Mouse (Mus musculus) limb, embryonic 15.5 days (tissue): ENCODE measurements at regions not wholly inside any gene's neighbourhood (a gene's known extent, or its start where the extent isn't known, plus 50 kb on each side); places are given as distances from the start of the nearest gene placed in this dataset.
A peak's percentile ranks its signal among the peaks of the same experiment; 100 is the strongest.

Experiments used
- ATAC-seq: fragments of 200-750 bp; cut with Nextera tagmentation; 2 replicates; pipeline ENCODE4 v1.8.0; 2017; ENCODE audit warnings: low read depth, moderate TSS enrichment; ENCODE audit not compliant: insufficient number of reproducible peaks, low FRiP score, low TSS enrichment
- H3K27ac ChIP-seq: fragments of 300-500 bp; sonication (generic); 2 replicates; pipeline ENCODE4 v1.5.1; 2015; ENCODE audit warnings: moderate library complexity, mild to moderate bottlenecking, inconsistent platforms
- H3K27me3 ChIP-seq: fragments of 300-500 bp; sonication (generic); 2 replicates; pipeline ENCODE4 v1.6.1; 2015; ENCODE audit warnings: inconsistent platforms
- H3K36me3 ChIP-seq: fragments of 300-500 bp; sonication (generic); 2 replicates; pipeline ENCODE4 v1.6.1; 2015; ENCODE audit warnings: inconsistent platforms
- H3K4me1 ChIP-seq: fragments of 300-500 bp; sonication (generic); 2 replicates; pipeline ENCODE4 v1.6.1; 2015; ENCODE audit warnings: inconsistent platforms
- H3K4me2 ChIP-seq: fragments of 300-500 bp; sonication (generic); 2 replicates; pipeline ENCODE4 v1.6.1; 2015; ENCODE audit warnings: mild to moderate bottlenecking, inconsistent platforms
- H3K4me3 ChIP-seq: fragments of 300-500 bp; sonication (generic); 2 replicates; pipeline ENCODE4 v1.5.1; 2015; ENCODE audit warnings: mild to moderate bottlenecking, inconsistent platforms
- H3K9ac ChIP-seq: fragments of 300-500 bp; sonication (generic); 2 replicates; pipeline ENCODE4 v1.6.1; 2015; ENCODE audit warnings: inconsistent platforms
- H3K9me3 ChIP-seq: fragments of 300-500 bp; sonication (generic); 2 replicates; pipeline ENCODE4 v1.6.1; 2016; ENCODE audit warnings: inconsistent platforms
- WGBS: fragments of 180-500 bp; shearing (Covaris S2); methylation state at CpG from one replicate; pipeline ENCODE4 v1.1.7; 2015; 5-methylcytosine and 5-hydroxymethylcytosine counted together

DNA sequence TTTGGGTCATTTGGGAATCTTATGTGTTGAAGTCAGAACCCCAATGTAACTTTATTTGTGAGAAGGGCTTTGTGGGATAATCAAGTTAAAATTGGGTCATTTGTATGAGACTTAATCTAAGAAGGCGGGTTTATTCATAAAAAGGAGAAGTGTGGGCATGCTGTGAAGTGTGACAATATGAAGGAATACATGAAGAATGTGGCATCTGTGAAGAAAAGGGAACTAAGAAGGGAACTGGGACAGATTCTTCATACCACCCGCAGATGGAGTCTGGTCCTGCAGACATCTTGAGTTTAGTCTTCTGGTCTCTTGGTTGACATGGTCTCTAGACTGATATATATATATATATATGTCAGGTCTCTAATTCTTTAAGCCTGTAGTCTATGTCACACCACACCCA lies 385.3 kb upstream of the Fam92a start:
- H3K27ac ChIP-seq = no peak overlapping the region
- no peak overlapping the region for H3K4me3 ChIP-seq
- 84% methylated on average over 2 of the region's 2 CpGs for WGBS
- H3K4me1 ChIP-seq = no peaks in the 10 kb centered on the region
- H3K36me3 ChIP-seq = no peaks in the 10 kb centered on the region
- ATAC-seq = no peak
- H3K9ac ChIP-seq = no peak overlapping the region
- no peaks in the 10 kb centered on the region for H3K9me3 ChIP-seq
- H3K27me3 ChIP-seq = no peaks in the 10 kb centered on the region
- H3K4me2 ChIP-seq = no peak overlapping the region

DNA sequence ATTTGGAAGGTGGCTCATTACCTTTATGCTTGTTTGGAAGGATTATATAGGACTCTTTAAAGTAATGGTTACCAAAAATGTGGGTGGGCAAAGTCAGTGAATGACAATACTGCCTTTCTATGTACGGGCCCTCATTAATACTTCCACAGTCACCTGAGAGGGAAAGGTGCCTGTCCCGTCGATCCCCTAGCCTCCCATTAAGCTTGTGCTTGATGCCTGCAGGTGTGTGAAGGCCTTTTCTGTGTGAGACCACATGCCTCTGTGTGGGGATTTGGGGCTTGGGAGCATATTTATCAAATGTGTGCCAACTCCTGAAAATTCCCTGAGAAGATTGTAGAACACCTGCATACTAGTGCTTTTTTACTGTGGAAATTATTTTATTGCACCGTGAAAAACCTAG lies 377.4 kb upstream of the Fam92a start:
- 42% methylated on average over 4 of the region's 4 CpGs for WGBS
- H3K9me3 ChIP-seq = no peaks in the 10 kb centered on the region
- H3K27me3 ChIP-seq = no peaks in the 10 kb centered on the region
- no peak overlapping the region for H3K4me2 ChIP-seq
- no peak overlapping the region for H3K9ac ChIP-seq
- ATAC-seq = no peak
- H3K4me3 ChIP-seq = no peak overlapping the region
- no peaks in the 10 kb centered on the region for H3K36me3 ChIP-seq
- no peak overlapping the region for H3K27ac ChIP-seq
- H3K4me1 ChIP-seq = no peaks in the 10 kb centered on the region

DNA sequence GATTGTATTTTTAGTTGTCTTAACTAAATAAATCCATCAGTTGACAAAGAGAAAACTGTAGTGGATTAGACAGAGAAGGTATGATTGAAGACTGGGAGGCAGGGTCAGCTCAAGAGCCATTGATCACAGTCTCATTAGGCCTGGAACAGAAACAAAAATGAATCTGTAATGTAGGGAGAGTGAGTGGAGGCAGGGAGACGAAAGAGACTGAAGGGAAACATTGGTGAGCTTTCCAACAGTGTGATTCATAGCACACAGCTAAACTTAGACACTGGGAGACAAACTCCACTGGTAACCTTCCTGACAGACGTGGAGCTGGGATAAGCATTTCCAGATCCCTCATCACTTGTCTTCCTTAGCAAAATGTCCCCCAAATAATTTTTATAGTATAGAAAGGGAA lies 372.1 kb upstream of the Fam92a start:
- no peaks in the 10 kb centered on the region for H3K27me3 ChIP-seq
- ATAC-seq = no peak
- H3K9me3 ChIP-seq = no peaks in the 10 kb centered on the region
- H3K4me3 ChIP-seq = no peak overlapping the region
- H3K9ac ChIP-seq = no peak overlapping the region
- no peak overlapping the region for H3K27ac ChIP-seq
- H3K36me3 ChIP-seq = no peaks in the 10 kb centered on the region
- 50% methylated on average over 2 of the region's 2 CpGs for WGBS
- H3K4me1 ChIP-seq = peaks cover 2% of the 10 kb centered on the region; the same call in 1 of the 2 replicates
- no peak overlapping the region for H3K4me2 ChIP-seq

DNA sequence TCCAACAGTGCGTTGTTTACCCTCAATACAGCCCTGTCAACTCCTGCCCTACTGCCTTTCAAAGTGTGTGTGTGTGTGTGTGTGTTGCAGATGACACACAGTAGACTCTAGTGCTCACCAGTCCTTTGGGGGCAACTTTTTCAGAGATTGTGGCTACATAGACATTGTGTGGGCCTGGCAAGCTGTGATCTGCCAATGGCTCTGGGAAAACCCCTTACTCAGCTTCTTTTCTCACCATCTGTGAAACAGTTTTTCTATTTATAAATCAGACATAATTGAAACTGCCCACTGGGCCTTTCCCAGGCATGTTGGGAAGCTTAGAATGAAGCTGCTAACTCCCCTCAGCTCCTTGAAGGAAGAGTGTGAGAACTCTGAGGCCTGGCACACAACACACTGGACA lies 369.7 kb upstream of the Fam92a start:
- no peak for ATAC-seq
- no peaks in the 10 kb centered on the region for H3K9me3 ChIP-seq
- no peak overlapping the region for H3K9ac ChIP-seq
- no peak overlapping the region for H3K27ac ChIP-seq
- H3K36me3 ChIP-seq = no peaks in the 10 kb centered on the region
- H3K4me3 ChIP-seq = no peak overlapping the region
- no peaks in the 10 kb centered on the region for H3K27me3 ChIP-seq
- 97% methylated on average over 1 of the region's 1 CpGs for WGBS
- H3K4me2 ChIP-seq = no peak overlapping the region
- peaks cover 4% of the 10 kb centered on the region; the same call in 1 of the 2 replicates for H3K4me1 ChIP-seq

DNA sequence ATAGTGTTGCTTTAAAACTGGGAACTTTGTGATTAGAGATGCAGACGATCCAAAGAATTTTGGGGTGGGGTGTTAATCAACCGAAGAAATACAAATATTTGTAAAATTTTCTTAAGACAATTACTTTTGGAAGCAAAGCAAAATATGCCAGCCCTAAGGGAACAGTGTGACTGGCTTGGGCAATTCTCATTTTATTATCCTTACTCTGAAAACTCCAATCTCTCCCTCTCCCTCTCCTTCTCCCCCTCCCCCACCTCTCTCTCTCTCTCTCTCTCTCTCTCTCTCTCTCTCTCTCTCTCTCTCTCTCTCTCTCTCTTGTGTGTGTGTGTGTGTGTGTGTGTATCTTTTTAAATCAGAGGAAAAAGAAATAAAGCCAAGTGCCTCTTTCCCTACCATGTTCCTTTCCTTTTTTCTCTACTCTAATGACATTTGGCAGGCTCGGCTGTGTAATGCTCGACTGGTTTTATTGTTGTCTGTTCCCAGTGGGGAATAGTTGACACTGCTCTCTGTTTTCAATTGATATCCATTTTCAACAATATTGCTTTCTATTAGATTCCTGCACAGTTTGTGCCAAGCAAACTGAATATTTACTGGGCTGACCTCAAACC lies 367.5 kb upstream of the Fam92a start:
- Histone ChIP-seq H3K27me3 (no peaks in the 10 kb centered on the region), H3K36me3 (no peaks in the 10 kb centered on the region), H3K9me3 (no peaks in the 10 kb centered on the region), H3K27ac (no peak overlapping the region), H3K4me1 (peaks cover 4% of the 10 kb centered on the region; the same call in 1 of the 2 replicates), H3K4me2 (peak overlapping the region; percentile 35), H3K9ac (no peak overlapping the region), H3K4me3 (no peak overlapping the region)
- no peak for ATAC-seq
- 25% methylated on average over 4 of the region's 4 CpGs for WGBS

DNA sequence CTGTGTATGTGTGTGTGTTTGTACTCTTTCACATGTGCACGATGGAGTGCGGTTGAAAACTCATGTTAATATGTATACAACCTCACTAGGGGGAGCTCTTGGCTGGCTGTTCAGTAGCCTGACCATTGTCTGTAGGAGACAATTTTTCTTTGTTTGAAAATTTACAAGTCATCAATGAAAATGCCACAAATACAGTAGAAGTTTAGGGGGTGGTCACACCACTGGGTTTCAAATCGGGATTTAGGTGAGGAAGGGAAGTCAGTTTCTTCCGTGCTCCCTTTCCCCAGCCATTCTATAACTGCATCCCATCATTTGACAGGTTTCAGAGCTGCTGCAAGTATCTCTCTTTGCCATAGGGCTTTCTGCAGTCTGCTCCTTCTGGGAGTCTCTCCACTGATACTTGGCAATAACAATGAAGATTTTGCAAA lies 366.9 kb upstream of the Fam92a start:
- Histone ChIP-seq H3K9ac (no peak overlapping the region), H3K9me3 (no peaks in the 10 kb centered on the region), H3K36me3 (no peaks in the 10 kb centered on the region), H3K27ac (no peak overlapping the region), H3K27me3 (no peaks in the 10 kb centered on the region), H3K4me1 (peaks cover 4% of the 10 kb centered on the region; the same call in 1 of the 2 replicates), H3K4me2 (peak overlapping the region; percentile 35), H3K4me3 (no peak overlapping the region)
- WGBS = 1% methylated on average over 4 of the region's 4 CpGs
- no peak for ATAC-seq

DNA sequence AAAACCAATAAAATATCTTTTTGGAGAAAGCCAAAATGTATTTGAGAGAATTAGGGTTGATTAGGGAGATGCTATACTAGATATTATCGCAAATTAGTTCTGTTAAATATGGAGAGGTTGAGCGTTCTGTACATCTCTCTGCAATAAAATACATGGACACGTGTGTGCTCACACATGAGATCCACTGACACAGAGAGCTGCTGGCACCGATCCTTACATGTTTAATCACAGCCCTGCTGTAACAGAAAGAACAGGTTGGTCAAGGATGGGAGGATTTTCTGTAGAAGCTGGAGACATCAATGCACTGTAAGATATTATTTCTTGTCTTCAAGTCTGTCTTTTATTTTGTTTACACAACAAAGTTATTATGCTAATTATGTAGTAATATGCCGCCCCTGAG lies 366.2 kb upstream of the Fam92a start:
- Histone ChIP-seq H3K9me3 (no peaks in the 10 kb centered on the region), H3K36me3 (no peaks in the 10 kb centered on the region), H3K4me1 (peaks cover 4% of the 10 kb centered on the region; the same call in 1 of the 2 replicates), H3K9ac (no peak overlapping the region), H3K27ac (no peak overlapping the region), H3K27me3 (no peaks in the 10 kb centered on the region), H3K4me3 (no peak overlapping the region), H3K4me2 (no peak overlapping the region)
- WGBS = 47% methylated on average over 5 of the region's 5 CpGs
- no peak for ATAC-seq

DNA sequence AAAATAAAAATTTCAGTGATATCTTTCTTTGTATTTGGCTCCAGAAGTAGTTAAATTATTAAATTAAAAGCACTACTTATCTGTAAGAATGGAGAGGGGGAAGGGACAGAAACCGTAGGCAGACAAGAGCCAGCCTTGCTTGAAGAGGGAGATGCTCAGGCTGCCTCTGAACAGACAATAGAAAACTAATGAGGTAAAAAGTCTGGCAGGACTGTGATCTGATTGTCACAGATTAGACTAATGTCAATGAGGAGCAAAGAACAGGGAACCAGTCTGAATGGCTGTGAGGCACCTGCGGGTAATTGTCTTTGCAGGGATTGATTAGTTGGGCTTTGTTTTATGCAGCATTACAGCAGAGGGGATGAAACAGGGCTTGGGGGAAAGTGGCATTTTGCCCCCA lies 362.3 kb upstream of the Fam92a start:
- no peaks in the 10 kb centered on the region for H3K36me3 ChIP-seq
- H3K4me3 ChIP-seq = no peak overlapping the region
- H3K4me2 ChIP-seq = no peak overlapping the region
- WGBS = 61% methylated on average over 2 of the region's 2 CpGs
- no peak overlapping the region for H3K9ac ChIP-seq
- ATAC-seq = no peak
- H3K27ac ChIP-seq = no peak overlapping the region
- H3K27me3 ChIP-seq = no peaks in the 10 kb centered on the region
- H3K4me1 ChIP-seq = peaks cover 4% of the 10 kb centered on the region; the same call in 1 of the 2 replicates
- H3K9me3 ChIP-seq = no peaks in the 10 kb centered on the region

DNA sequence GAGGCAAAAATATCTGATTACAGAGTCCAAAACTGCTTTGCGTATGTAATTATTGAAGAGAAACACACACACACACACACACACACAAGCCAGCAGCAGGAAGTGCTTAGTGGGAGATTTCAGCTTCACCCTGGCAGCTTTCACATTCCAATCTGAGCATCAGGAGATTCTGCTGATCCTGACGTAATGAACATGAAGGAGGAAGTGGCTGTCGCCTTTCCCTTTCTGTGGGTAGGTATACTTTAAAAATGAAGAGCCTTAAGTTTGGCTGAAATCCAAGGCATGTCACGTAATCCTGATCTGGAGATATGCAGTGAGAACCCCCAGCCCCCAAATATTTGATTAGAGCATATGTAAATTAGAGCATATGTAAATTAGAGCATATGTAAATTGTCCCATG lies 361.1 kb upstream of the Fam92a start:
- H3K27me3 ChIP-seq = no peaks in the 10 kb centered on the region
- H3K4me2 ChIP-seq = no peak overlapping the region
- no peaks in the 10 kb centered on the region for H3K36me3 ChIP-seq
- no peaks in the 10 kb centered on the region for H3K4me1 ChIP-seq
- ATAC-seq = no peak
- 55% methylated on average over 4 of the region's 4 CpGs for WGBS
- no peaks in the 10 kb centered on the region for H3K9me3 ChIP-seq
- H3K9ac ChIP-seq = no peak overlapping the region
- H3K27ac ChIP-seq = no peak overlapping the region
- no peak overlapping the region for H3K4me3 ChIP-seq

DNA sequence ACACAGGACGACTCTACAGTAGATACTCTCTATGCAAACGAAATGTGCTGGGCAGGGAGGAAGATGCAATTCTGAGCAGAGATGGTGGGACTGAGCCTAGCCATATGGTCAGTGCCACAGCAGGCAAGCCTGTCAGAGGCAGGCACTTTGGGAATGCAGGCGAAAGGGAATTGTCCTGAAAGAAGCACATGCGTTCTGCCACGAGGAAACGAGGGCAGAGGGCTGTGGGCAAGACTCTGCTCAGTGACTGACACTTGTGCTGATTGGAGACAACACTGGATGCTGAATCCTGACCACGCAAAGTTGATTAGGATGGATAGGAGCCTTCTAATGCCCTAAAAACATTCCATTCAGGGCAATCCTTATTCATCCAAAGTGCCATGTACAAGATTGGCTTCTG lies 350.5 kb upstream of the Fam92a start:
- H3K9ac ChIP-seq = no peak overlapping the region
- WGBS = 72% methylated on average over 7 of the region's 7 CpGs
- no peak for ATAC-seq

DNA sequence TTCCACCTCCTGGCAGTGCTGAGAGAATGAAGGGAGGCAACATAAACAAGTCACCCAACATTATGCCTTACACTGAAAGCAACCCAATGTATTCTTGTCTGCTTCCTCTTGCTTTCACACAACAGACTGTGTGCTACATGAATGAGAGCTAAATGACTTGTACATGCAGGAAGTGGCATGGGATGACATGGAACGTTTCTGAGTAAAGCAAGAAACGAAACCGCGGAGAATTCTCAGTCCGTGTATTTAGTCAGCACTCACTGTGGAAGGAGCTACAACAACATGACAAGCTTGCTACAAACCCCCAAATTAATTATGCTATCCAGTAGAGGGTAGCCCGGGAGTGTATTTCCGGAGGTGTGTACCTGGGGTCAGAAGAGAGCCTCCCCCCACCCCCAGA lies 349.4 kb upstream of the Fam92a start:
- Histone ChIP-seq H3K27me3 (no peaks in the 10 kb centered on the region), H3K36me3 (no peaks in the 10 kb centered on the region), H3K4me1 (no peaks in the 10 kb centered on the region), H3K27ac (no peak overlapping the region), H3K4me2 (no peak overlapping the region), H3K9ac (no peak overlapping the region), H3K4me3 (no peak overlapping the region), H3K9me3 (no peaks in the 10 kb centered on the region)
- WGBS = 91% methylated on average over 7 of the region's 7 CpGs
- ATAC-seq = no peak

More for the DNA sequence above, 350.5 kb upstream of the Fam92a start:
- H3K4me2 ChIP-seq = no peak overlapping the region
- H3K9me3 ChIP-seq = no peaks in the 10 kb centered on the region
- no peak overlapping the region for H3K27ac ChIP-seq
- no peaks in the 10 kb centered on the region for H3K27me3 ChIP-seq
- H3K36me3 ChIP-seq = no peaks in the 10 kb centered on the region
- H3K4me3 ChIP-seq = no peak overlapping the region
- no peaks in the 10 kb centered on the region for H3K4me1 ChIP-seq

DNA sequence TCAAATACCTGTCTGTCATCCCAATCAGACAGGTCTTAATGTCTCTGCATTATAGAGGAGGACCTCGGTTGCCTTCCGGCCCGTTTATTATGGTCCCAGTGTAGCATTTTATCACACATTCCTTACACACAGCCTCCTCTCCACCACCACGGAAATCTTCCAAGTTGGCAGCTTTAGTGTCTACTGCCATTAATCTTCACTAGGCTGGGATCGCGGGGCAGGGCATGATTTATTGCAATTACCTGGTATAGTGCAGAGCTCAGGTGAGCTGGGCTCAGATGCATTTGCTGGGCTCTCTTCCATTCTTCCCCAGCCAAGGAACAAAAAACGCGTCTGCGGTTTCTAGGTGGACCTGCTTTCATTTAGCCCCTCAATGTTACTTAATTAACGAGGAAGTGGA lies 344.7 kb upstream of the Fam92a start:
- H3K9me3 ChIP-seq = no peaks in the 10 kb centered on the region
- WGBS = 61% methylated on average over 10 of the region's 10 CpGs
- no peak overlapping the region for H3K4me3 ChIP-seq
- H3K27me3 ChIP-seq = no peaks in the 10 kb centered on the region
- peaks cover 5% of the 10 kb centered on the region; the same call in 1 of the 2 replicates for H3K4me1 ChIP-seq
- H3K36me3 ChIP-seq = no peaks in the 10 kb centered on the region
- no peak overlapping the region for H3K4me2 ChIP-seq
- no peak overlapping the region for H3K9ac ChIP-seq
- H3K27ac ChIP-seq = no peak overlapping the region
- ATAC-seq = no peak
